Mouse (Mus musculus): ENCODE results near the gene Cntn1.

DNA sequence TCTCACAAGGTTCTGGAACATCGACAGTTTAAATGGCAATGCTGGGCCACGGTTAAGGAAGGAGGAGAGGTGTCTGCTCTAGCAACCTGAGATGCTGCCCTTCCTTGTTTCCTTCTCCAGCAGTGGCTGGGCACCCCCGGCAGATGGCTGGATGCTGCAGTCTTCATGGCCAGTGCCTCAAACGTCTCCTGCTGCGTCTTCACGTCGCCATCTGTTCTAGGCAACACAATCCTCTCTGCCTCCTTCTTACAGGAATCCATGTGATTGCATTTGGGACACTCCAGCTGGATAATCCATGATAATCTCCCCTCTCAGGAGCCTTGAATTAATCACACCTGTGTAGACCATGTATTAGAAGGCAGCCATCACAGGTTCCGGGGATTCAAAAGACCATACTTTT lies 4.9 kb upstream of the Cntn1 start:
- peak; percentile 24; the same call in 1 of the 2 replicates for TF ChIP-seq CTCF (IDR thresholded peaks at IDR 0.05; ENCODE audit: borderline replicate concordance, insufficient read depth, low read depth, low read length)
- TF ChIP-seq POLR2A (IDR thresholded peaks at IDR 0.05; ENCODE audit: borderline replicate concordance, insufficient read depth, low read length) = no peak
